Mouse (Mus musculus): ENCODE data around the gene Cops2.

Gene Cops2

DNA sequence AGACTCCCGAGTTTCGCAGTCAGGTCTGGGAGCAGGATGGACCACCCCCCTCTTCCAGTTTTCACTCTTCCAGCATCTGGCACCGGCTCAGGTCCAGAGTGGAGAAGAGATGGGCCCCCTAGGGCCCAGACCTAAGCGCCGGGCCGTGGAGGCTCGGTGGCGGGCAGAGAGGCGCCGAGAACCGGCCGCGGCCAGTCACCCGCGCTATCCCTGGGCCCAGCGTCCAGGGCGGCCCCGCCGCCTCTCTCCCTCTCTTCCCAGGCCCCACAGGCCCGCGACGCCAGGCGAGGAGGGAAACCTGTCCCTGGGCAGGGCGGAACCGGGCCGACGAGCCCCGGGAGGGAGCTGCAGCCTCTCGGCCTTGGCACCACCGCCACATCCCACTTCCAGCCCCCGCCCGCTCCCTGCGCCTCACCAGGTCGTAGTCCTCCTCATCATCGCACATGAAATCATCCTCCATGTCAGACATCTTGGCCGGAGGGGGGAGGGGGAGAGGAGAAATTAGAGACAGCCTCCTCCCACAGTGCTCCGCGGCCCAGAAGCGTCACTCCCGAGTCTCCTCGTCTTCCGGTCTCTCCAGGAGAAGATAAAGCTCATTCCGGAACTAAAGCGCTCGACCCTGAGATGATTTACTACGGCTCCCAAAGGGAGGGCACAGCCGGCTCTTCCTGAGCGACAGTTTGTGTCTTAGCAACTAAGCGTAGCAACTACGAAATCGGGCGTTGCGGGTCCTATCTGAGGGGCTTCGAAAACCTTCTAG, at the start of gene Cops2, which contains the start of gene Galk2:
Cops2 (minus strand) TSS at position 619 of the 760 bp plus-strand sequence.
Galk2 (plus strand) TSS at position 589 of the 760 bp plus-strand sequence.
- DNase-seq, result peak; percentile 96

DNA sequence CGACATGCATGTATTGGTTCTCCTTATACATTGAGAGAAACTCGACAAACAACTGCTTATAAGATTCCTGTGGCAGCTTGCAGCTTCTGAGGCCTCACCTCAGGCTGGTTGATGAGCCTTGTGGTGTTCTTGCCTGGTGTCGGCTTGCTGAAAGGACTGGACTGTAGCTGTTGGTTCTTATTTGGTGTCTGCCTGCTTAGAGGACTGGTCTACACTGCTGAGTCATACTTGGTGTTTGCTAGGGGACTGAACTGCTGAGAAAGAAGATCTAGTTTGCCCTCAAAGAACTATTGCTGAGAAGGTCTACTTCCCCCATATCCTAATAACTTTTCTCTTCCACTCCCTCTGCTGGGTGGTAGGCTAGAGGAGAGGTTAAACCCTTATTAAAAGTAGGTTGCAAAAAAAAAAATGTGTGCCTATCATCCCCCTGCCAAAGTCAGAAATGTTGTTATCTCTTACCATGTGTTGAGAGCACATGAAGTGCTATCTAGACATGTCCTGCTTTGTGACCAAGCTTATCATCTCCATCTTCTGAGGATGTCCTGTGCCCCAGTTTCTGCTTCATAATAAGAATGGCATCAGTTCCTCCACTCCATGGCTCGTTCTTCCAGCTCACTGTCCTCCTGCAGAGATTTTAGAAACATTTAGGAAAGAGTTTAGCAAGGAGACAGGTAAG, 48.8 kb upstream of the Cops2 start:
- DNase-seq, result no peak

DNA sequence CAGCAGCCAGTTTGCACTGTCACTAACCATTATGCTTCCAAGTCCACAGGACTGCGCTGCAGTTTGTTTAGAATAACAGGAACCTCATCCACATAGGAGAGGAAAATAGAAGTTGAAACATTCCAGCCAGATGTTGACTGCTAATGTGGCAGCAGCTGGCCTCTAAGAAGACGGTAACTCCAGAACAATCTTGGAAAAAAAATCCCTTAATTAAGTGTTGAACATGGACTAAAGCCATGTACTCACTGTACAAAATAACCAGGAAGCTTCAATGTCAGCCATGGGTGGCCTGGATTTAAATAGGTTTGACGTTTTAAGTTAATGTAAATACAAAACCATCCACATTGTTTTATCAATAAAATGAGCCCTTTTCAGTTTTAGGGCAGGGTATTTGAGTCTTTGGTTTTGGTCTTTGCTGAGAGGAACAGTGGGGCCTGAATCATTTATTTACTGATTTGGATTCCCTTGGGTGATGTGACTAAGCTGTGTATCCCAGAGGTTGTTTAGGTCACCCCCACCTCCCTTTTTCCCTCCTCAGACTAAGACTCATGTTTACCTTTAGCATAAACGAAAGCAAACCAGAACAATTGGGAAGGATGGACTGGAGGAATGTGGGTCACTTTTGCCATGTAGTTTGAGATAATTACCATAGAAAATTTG, 47.6 kb upstream of the Cops2 start:
- DNase-seq, result no peak

DNA sequence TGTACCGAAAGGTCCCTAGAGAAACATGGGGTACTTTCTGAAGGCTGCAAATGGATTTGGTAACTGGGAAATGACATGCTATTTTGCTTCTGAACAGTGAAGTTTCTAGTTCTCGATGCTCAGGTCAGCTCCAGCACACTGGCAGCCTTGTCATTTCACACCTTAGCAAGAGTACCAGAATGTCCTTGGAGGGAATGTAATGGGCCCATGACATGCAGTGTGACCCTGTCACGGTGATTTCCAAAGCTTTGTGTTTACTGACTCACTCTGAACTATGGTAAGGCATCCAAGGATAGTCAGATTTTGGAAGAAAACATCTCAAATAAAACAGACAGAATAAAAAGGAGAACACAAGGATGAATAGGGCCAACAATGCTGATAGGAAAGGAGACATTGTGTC, 42.5 kb upstream of the Cops2 start:
- no peak for DNase-seq

DNA sequence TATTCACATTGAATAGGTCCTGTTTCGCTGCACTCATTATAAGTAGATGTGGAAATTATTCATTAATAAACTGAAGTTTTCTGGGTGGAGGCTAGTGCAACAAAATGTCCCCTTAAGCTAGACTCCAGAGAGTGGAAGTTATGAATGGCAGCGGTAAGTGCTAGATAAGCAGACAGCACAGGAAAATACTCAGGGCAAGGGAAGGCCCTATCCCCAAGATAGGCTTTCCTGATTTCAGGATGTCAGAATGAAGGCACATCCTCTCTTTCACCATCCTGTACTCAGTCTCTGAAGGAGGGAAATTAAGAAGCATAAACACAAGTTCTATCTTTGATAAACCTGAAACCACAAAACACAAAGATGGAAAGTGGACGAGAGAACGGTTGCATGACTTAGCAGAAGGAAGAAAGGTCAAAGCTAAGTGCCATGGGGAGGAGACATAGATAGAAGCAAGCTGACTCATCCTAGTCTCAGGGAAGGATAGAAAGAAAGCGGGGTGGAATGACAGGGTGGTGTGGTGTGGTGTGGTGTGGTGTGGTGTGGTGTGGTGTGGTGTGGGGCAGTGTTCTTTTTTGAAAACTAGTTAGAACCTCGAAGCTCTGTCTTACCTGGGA, 42.0 kb upstream of the Cops2 start:
- no peak for DNase-seq

DNA sequence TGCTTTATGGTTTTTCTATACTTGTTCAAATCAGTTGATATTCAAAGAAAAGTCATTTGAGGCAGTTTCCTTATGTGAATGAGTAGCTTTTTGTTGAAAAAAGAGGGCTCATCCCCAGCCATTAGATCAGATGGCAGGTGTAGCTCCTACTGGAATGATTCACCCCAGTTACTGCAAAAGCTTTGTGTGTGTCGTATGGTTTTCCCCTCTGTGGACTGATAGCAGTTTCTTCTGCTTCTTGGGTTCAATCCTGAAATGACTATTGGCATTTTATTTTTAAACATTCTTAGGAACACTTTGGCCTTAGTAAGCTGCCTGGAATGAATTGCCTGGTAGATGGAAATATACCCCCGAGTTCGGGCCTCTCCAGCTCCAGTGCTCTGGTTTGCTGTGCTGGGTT, 37.4 kb upstream of the Cops2 start:
- DNase-seq, result no peak

DNA sequence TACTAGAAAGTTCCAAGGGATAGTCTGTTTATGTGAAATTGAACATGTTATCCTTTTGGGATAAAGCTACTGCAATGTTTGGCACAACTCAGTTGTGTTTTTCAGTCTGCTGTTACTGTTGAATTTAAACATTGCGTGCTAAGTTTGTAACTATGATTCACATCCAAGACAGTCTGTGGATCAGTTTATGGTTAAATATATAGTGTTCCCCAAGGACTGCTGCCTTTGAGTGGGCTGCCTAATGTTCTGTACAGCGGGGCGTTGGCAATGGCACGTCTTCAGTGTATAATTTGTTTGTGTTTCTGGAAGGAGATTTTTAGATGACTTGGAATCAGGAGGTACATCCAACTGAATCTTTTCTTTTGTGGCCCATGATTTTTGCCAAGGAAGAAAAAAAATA, 36.2 kb upstream of the Cops2 start:
- no peak for DNase-seq

DNA sequence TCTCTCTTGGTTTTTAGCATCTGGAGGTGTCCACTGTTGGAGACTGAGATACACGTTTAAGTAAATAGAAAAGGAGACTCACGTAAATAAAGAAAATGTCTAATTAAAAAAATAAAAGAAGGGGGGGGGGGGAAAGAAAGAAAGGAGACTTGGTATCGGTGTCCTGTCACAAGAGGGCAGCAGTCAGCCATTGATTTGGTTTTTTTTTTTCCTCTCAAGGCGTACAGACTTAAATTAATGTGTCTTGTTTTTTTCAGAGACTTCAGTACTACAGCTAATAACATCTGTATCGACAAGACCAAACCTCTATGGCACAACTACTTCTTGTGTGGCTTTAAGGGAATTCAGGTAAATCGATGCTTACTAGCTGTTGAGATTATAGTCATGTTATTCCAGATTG, 34.2 kb upstream of the Cops2 start:
- no peak for DNase-seq

DNA sequence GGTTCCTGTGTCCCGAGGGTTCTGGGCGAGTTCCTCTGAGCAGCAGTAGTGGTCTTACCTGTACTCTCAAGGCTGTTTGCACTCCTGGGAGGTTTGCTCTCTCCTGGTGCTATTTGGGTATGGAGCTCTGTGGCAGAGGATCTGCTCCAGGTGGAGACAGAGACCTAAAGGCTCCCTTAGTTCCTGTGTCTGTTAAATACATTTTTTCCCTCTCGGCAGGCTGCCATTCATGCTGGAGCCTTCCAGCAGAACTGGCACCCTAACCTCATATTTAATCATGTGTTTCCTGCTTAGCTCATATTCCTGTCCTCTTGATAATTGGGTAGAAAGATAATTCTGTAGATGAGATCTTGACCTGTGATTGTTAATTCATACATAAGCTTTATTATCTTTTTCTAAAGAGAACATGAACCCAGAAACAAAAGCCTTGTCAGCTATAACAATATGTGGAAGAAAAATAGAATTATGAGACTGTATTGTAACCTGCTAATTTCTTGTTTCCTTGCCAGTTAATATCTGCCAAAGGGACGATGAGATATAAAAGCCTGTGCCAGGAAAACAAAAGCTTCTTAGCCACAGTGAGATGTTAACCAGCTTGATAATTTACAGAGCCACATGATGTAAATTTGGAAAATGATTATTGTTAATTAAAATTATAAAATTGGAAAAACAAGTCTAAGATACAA, 27.1 kb upstream of the Cops2 start:
- DNase-seq, result peak; percentile 48

DNA sequence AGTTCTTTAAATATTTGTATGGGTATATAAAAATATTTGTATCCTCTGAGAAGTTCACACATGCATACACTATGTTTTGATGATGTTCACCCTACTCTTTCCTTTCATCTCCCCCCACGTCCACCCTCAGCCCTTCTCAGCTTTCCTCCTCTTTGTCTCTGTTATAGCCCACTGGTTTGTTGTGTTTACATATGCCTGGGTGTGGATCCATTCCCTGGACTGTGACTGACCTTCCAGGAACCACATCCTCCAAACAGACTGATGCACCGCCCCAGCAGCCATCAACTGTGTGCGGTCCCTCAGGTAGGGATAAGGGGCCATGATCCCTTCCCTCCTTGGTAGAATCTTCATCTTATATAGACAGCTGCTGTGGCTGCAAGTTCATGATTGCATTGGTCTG, 11.2 kb upstream of the Cops2 start:
- no peak for DNase-seq

DNA sequence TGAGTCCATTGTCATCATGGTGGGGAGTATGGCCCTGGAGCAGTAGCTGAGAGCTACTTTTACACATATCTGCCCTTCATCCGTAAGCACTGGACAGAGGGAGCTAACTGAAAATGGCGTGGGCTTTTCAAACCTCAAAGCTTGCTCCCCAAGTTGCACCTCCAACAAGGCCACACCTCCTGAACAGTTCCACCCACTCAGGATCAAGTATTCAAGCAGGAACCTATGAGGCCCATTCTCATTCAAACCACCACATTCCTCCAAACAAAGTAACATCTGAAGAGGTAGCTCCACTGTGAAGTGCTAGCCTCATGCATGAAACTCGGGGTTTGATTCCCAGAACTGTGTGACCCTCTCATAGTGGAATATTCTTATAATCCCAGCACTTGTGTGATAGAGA, 9.4 kb upstream of the Cops2 start:
- DNase-seq, result no peak

DNA sequence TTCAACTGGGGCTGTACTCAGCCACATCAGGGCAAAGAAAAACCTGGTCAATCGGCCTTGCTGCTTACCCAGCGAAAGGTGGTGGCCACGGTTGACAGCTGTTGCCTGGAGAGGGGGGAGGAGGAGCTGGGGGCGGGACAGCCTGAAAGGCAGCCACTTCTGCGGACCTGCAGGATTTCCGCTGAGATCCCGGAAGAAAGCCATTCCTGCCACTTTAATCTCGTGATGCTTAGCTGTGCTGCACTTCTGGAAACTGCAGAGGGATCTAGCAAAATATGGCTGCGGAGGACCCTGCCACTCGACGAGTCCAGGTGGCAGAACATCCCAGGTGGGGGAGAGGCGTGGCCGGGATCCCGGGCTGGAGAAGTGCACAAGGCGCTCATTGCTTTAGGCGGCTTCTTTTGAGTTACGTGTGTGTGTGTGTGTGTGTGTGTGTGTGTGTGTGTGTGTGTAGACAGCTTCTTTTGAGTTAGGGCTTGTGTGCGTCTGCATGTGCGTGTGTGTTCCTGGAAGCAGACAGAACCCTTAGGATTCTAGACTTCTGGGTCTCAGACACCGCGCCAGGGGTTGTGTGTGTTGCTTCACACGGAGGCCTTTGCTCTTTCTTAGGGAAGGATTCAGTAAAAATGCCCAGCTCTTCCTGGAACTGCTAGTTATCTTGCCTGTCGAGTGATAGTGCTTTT, 7.3 kb upstream of the Cops2 start:
- DNase-seq, result peak; percentile 58

DNA sequence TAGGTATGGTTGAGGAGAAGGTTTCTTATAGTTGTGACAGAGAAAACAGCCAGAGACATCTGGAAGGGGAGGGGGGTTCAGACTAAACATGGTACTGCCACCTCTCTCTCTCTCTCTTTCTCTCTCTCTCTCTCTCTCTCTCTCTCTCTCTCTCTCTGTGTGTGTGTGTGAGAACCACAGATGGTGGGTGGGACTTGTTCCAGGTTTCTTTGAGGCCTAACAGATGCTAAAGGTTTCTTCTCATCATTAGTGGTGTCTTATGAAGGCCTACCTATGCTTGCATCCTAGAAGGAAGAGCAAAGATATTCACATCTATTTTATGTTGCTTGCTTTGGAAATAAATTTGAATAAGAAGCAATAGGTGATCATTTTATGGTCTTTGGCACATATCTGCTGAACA, 6.6 kb upstream of the Cops2 start:
- no peak for DNase-seq

DNA sequence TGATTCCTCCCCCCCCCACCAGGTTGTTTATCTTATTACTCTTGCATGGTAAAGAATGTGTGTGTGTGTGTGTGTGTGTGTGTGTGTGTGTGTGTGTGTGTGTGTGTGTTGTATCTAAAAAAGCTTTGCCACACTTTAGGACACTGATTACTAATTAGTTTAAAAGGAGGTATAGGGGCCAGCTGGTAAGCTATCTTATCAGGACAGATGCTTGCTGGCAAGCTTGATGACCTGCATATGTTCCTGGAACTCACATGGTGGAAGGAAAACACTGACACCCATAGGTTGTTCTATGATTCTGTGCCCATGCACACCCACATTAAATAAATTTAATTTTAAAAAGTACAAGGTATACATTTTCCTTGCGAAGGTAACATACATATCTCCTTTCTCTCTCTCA, 5.6 kb upstream of the Cops2 start:
- DNase-seq, result no peak

DNA sequence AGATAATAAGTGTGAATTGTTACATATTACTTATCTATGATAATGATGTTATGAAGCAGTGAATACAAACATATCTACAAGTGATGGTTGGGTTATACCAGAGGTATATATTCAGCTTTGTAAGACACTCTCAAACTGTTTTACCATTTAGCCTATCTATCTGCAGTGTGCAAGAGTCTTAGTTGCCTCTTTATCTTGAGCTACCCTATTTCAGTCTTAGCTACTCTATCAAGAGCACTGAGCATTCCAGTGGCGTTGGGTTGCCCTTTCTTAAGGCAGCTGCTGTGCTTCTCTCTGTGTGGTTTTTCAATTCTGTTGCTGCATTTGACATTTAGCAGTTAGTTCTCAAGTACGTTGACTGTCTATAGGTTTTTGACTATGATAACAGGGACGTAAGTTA, 4.9 kb upstream of the Cops2 start:
- DNase-seq, result no peak

DNA sequence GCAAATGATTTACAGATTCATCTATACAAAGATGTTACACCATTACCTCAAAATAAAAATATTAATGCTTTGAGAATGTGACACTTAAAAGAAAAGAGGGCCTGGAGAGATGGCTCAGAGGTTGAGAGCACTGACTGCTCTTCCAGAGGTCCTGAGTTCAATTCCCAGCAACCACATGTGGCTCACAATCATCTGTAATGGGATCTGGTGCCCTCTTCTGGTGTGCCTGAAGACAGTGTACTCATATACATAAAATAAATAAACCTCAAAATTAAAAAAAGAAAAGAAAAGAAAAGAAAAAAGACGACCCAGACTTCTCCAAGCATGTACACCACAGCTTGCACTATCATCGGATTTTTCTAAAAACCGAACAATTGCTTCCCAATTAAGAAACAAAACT, 1.2 kb downstream of the Cops2 start:
- DNase-seq, result no peak

DNA sequence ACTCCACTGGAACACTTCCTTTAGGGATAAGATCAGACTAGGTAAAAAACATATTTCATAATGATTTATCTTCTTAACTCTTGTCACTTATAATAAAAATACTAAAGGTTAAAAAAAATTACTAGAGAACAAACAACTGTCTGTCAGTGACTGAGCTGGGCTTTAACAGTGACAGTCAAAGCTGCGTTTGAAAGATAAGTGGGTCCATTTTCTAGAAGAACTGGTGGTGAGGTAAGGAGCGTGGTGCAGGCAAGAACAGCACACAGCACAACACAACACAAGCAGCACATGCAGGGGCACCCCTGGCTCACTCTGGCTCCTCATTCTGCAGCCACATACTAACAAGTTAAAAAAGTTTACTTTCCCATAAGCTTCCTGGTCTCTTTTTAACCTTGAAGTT, 7.7 kb downstream of the Cops2 start:
- DNase-seq, result no peak

DNA sequence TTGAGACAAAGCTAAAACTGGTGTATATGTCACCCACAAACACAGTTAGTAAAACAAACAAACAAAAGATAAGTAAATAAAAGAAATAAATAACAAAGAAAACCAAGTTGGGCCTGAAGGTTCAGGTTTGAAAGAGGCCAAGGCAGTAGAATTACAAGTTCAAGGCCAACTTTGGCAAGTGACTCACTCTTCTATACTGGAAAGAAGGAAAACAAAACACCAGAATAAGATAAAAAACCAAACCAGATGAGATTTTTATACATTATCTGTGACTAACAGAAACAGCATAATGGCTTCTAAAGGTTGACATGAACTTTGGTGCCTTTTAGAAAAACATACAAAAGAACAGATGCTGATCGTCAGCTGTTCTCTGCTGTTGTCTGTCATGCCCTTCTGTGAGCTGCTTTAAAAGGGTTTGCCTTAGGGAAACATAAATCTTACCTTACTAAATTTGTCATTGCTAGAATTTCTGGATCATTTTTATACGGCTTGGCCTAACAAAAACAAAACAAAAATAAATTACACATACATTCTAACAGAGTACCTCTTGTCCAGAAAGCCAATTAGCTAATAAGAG, 20.1 kb downstream of the Cops2 start:
- no peak for DNase-seq

DNA sequence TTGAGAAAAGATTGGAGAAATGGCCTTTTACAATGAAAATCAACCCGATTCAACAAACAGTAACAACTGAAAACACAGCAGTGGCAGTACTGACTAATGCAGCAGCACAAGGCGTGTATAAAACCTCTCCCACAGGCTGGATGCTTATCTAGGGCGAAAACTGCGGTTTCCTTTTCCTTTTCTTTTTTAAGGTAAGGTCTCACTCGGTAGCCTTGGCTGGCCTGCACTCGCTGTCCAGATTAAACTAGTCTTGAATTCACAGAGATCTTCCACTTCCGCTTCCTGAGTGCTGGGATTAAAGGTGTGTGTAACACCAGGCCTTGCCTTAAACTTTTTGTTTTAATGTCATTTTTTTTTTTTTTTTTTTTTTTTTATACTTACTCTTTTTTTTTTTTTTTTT, 20.8 kb downstream of the Cops2 start:
- DNase-seq, result no peak

DNA sequence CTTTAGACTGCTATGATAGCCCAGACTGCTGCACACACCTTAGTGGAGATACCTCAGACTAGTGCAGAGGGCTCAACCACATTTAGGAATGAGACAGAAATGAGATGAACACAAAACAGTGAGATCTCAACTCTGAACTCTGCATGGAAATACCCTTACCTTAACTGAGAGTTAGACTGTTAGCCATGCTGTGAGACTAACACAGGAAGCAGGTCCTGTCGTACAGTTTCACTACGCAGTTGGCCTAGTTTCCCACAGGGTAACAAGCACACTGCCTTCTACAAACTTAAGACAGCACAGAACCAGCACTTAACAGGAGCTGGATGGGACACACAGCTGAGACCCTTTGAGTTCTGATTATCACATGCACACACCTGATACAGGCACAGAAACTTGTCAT, 29.0 kb downstream of the Cops2 start:
- no peak for DNase-seq

DNA sequence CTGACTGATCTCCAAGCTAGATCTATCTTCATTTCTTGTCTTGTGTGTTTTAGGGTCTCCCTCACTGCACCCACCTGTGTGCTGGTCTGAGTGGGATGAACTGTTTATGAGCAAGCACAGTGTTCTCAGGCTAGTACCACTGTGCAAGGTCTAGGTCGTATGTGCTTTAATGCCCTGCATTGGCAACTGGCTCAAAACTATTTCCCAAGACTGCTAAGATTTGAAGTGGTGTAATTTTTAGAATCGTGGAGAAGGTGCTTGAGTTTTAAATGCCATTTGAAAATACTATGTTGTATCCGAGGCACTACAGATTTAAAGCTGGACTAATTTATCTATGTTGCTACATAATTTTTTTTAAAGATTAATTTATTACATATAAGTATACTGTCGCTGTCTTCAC, 31.0 kb downstream of the Cops2 start:
- DNase-seq, result no peak

DNA sequence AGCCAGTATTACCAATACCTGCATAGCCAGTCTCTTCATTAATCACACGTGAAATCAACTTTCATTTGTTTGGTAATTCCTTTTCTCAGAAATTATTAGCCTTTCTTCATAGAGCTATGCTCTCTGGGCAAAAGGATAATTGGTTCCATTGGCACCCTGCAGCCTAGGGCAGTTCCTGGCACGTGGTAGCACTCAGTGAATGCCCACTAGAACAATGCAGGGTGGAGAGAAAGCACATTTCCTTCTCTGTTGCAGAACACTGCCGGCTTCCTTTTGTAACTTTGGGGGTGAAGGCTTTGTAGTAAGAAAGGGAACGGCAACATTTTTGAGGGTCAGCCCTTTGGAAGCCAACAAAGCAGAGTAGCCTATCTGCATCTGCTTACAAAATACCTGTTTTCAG, 32.7 kb downstream of the Cops2 start:
- DNase-seq, result no peak
